Mouse (Mus musculus): ENCODE data around the gene Gm43302. TPM values are rescaled to one million over a fixed set of nuclear protein-coding genes. Genes with fewer than 3 reads are reported as not detected.
"Not testable (repeated sequence)": the region's sequence is repeated elsewhere in the genome, so short reads cannot be mapped to it uniquely, and the experiment has no call there.

Gm43302 gene
- polyA plus RNA-seq, 1 experiment from 2014 or later: not detected

- Histone ChIP-seq H3K27ac (ENCODE audit: low read depth) (no peak overlapping the region), H3K27me3 (ENCODE audit: insufficient read depth, low read length) (no peaks in the 10 kb centered on the region), H3K4me1 (ENCODE audit: insufficient read depth) (no peaks in the 10 kb centered on the region), H3K4me2 (ENCODE audit: low read depth, low read length) (no peak overlapping the region), H3K9me3 (ENCODE audit: low read length) (no peaks in the 10 kb centered on the region), H3K4me3 (ENCODE audit: low read depth, low read length) (no peak overlapping the region), H3K9ac (replicated peaks) (no peak overlapping the region), H3K36me3 (replicated peaks; ENCODE audit: insufficient read depth, low read length) (no peaks in the 10 kb centered on the region)
- TF ChIP-seq CTCF (IDR thresholded peaks at IDR 0.05; ENCODE audit: low read depth) (0 out of 2 replicates have a peak, but pooled peaks have one; percentile 9), EP300 (IDR thresholded peaks at IDR 0.05; ENCODE audit: low read depth) (no peak)
- ATAC-seq (no peak), DNase-seq (no peak)
These were observed 41.0 kb downstream of the Gm43302 start for GRCm38 (mm10) chr5:105252491-105252890.

- not testable (repeated sequence) for H3K27me3 ChIP-seq (ENCODE audit: insufficient read depth, low read length); H3K9me3 ChIP-seq (ENCODE audit: low read length); H3K4me1 ChIP-seq (ENCODE audit: insufficient read depth); DNase-seq; H3K9ac ChIP-seq (replicated peaks); H3K27ac ChIP-seq (ENCODE audit: low read depth); H3K4me2 ChIP-seq (ENCODE audit: low read depth, low read length); H3K4me3 ChIP-seq (ENCODE audit: low read depth, low read length); H3K36me3 ChIP-seq (replicated peaks; ENCODE audit: insufficient read depth, low read length); ATAC-seq
- 42% methylated on average over 3 of the region's 3 CpGs for WGBS (ENCODE audit: insufficient replicate concordance)
These were observed 48.8 kb downstream of the Gm43302 start for GRCm38 (mm10) chr5:105244741-105245140.

GRCm38 (mm10) chr5:105240982-105241381 lies 52.5 kb downstream of the Gm43302 start:
- not testable (repeated sequence) for H3K27me3 ChIP-seq (ENCODE audit: insufficient read depth, low read length); H3K4me2 ChIP-seq (ENCODE audit: low read depth, low read length); DNase-seq; H3K9ac ChIP-seq (replicated peaks); H3K4me3 ChIP-seq (ENCODE audit: low read depth, low read length); H3K9me3 ChIP-seq (ENCODE audit: low read length); ATAC-seq; H3K4me1 ChIP-seq (ENCODE audit: insufficient read depth); H3K27ac ChIP-seq (ENCODE audit: low read depth); H3K36me3 ChIP-seq (replicated peaks; ENCODE audit: insufficient read depth, low read length)
- WGBS (ENCODE audit: insufficient replicate concordance): 79% methylated on average over 5 of the region's 5 CpGs

- H3K27me3 ChIP-seq (ENCODE audit: insufficient read depth, low read length); H3K9ac ChIP-seq (replicated peaks); H3K4me1 ChIP-seq (ENCODE audit: insufficient read depth); H3K4me3 ChIP-seq (ENCODE audit: low read depth, low read length); H3K9me3 ChIP-seq (ENCODE audit: low read length); H3K4me2 ChIP-seq (ENCODE audit: low read depth, low read length); H3K36me3 ChIP-seq (replicated peaks; ENCODE audit: insufficient read depth, low read length): not testable (repeated sequence)
- peak; percentile 14 for DNase-seq
- peak; percentile 65 for ATAC-seq
- H3K27ac ChIP-seq (ENCODE audit: low read depth): peak within 1 kb of the TSS; percentile 55; the same call in 1 of the 2 replicates
These were observed 53.9 kb downstream of the Gm43302 start, which contains the start of gene Gbp10 for GRCm38 (mm10) chr5:105239483-105240047. Gene Gbp10 (minus strand): TSS chr5:105239533.

- not testable (repeated sequence) for H3K27ac ChIP-seq (ENCODE audit: low read depth); H3K9me3 ChIP-seq (ENCODE audit: low read length); H3K9ac ChIP-seq (replicated peaks); H3K4me1 ChIP-seq (ENCODE audit: insufficient read depth); H3K4me2 ChIP-seq (ENCODE audit: low read depth, low read length); DNase-seq; H3K27me3 ChIP-seq (ENCODE audit: insufficient read depth, low read length); H3K4me3 ChIP-seq (ENCODE audit: low read depth, low read length); H3K36me3 ChIP-seq (replicated peaks; ENCODE audit: insufficient read depth, low read length)
- ATAC-seq: peak; percentile 72
- WGBS (ENCODE audit: insufficient replicate concordance): 67% methylated on average over 1 of the region's 1 CpGs
These were observed 55.1 kb downstream of the Gm43302 start for GRCm38 (mm10) chr5:105238402-105238801.

GRCm38 (mm10) chr5:105236040-105236439 lies 57.5 kb downstream of the Gm43302 start:
- not testable (repeated sequence) for H3K9me3 ChIP-seq (ENCODE audit: low read length); H3K27me3 ChIP-seq (ENCODE audit: insufficient read depth, low read length); H3K36me3 ChIP-seq (replicated peaks; ENCODE audit: insufficient read depth, low read length); DNase-seq; H3K4me2 ChIP-seq (ENCODE audit: low read depth, low read length); H3K4me1 ChIP-seq (ENCODE audit: insufficient read depth); H3K9ac ChIP-seq (replicated peaks); H3K4me3 ChIP-seq (ENCODE audit: low read depth, low read length); ATAC-seq; H3K27ac ChIP-seq (ENCODE audit: low read depth)
- whole genome bisulfite sequencing (ENCODE audit: insufficient replicate concordance): 42% methylated on average over 2 of the region's 3 CpGs

- ATAC-seq; H3K27me3 ChIP-seq (ENCODE audit: insufficient read depth, low read length): not testable (repeated sequence)
- no CpG with 5 or more reads among the region's 3 CpGs for WGBS (ENCODE audit: insufficient replicate concordance)
These were observed 84.5 kb downstream of the Gm43302 start for GRCm38 (mm10) chr5:105208957-105209356.

GRCm38 (mm10) chr5:105200791-105201355 lies 92.6 kb downstream of the Gm43302 start:
- not testable (repeated sequence) for H3K36me3 ChIP-seq (replicated peaks; ENCODE audit: insufficient read depth, low read length); H3K9me3 ChIP-seq (ENCODE audit: low read length); H3K9ac ChIP-seq (replicated peaks); H3K27ac ChIP-seq (ENCODE audit: low read depth); H3K4me1 ChIP-seq (ENCODE audit: insufficient read depth); DNase-seq; H3K4me2 ChIP-seq (ENCODE audit: low read depth, low read length); H3K4me3 ChIP-seq (ENCODE audit: low read depth, low read length); H3K27me3 ChIP-seq (ENCODE audit: insufficient read depth, low read length); ATAC-seq
- 47% methylated on average over 4 of the region's 4 CpGs for WGBS (ENCODE audit: insufficient replicate concordance)

More at GRCm38 (mm10) chr5:105208957-105209356, 84.5 kb downstream of the Gm43302 start:
- H3K4me3 ChIP-seq (ENCODE audit: low read depth, low read length); DNase-seq; H3K4me2 ChIP-seq (ENCODE audit: low read depth, low read length); H3K4me1 ChIP-seq (ENCODE audit: insufficient read depth); H3K9ac ChIP-seq (replicated peaks); H3K9me3 ChIP-seq (ENCODE audit: low read length); H3K27ac ChIP-seq (ENCODE audit: low read depth); H3K36me3 ChIP-seq (replicated peaks; ENCODE audit: insufficient read depth, low read length): not testable (repeated sequence)

GRCm38 (mm10) chr5:105199149-105199548 lies 94.3 kb downstream of the Gm43302 start:
- H3K9ac ChIP-seq (replicated peaks); H3K4me2 ChIP-seq (ENCODE audit: low read depth, low read length); H3K9me3 ChIP-seq (ENCODE audit: low read length); H3K4me1 ChIP-seq (ENCODE audit: insufficient read depth); DNase-seq; H3K27me3 ChIP-seq (ENCODE audit: insufficient read depth, low read length); H3K36me3 ChIP-seq (replicated peaks; ENCODE audit: insufficient read depth, low read length); H3K4me3 ChIP-seq (ENCODE audit: low read depth, low read length); H3K27ac ChIP-seq (ENCODE audit: low read depth): not testable (repeated sequence)
- 71% methylated on average over 1 of the region's 1 CpGs for WGBS (ENCODE audit: insufficient replicate concordance)
- peak; percentile 75 for ATAC-seq

All from liver, postnatal 0 days (tissue).